Mouse (Mus musculus) mouse embryonic stem cell (cell line): ENCODE measurements around the gene Ctnnbl1.

Source experiments
- in situ Hi-C, 2 experiments: fragments of 300-500 bp; cut with MboI; formaldehyde crosslinking; loops; 1 replicate in 1 of 2; 3 replicates in 1 of 2; pipeline ENCODE4 v1.14.3; 2019 to 2020; ENCODE audit warnings: low sequenced_read_pairs in 2 of 2, low pct_unique_long_range_greater_than_20kb in 1 of 2, mixed read lengths in 1 of 2; ENCODE audit not compliant: unreplicated experiment in 1 of 2

Ctnnbl1 gene

DNA sequence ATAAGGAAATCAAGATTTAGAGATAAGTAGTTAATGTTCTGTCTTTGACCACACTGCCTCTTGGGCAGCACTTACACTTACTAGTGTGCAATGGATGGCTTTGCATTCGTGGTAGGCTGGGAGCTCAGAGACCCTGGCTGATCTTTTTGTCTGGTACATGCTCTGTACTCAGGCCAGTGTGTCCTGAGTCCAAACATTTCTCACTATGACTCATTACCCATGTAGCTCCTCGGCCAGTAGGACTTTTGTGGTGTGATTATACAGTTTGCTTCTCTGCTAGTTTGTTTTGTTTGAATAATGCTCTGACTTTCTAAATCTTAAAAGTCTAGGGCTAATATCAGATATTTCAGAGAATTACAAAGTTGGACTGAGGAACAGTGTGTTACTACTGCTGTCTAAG, 47.4 kb downstream of the Ctnnbl1 start:
- in situ Hi-C loops = no loop called here

GRCm38 (mm10) chr2:157789226-157789625, 52.0 kb downstream of the Ctnnbl1 start:
- in situ Hi-C loops = no loop called here

GRCm38 (mm10) chr2:157790836-157791495, 53.8 kb downstream of the Ctnnbl1 start:
- in situ Hi-C loops = no loop called here

- in situ Hi-C loops = no loop called here
Observed at GRCm38 (mm10) chr2:157791528-157792162, 54.4 kb downstream of the Ctnnbl1 start.

DNA sequence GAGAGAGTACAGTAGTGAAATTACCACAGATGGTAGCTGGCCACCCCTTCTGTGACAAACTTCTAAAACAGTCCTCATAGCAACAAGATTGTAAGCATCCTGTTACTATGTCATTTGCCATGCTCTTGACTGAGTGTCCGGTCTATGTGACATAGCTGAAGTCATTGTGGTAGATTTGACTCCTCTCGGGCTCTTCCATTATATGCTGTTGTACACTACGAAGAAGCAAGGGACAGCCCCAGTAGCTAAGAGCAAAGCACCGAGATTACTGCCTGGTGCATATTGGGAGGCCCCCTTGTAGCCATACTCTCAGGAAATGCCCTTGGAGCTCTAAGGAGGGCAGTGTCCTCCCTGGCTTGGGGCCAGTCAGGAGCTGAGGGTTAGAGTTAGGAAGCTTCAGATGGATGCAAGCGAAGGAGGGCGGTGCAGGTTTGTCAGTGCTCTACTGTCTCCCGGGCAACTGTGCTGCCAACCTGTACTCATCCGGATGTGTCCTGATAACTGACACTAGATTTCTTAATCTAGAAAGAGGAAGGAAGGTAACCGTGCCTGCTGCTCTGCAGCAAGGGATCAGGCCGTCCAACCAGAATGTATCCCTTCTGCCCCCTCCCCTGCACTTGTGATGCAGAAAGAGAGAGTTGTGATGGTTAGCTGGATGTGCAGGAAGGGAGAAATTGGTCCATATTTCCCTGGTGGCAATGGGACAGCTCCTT, 55.8 kb downstream of the Ctnnbl1 start:
- in situ Hi-C loops = no loop called here

- in situ Hi-C loops = no loop called here
Observed at GRCm38 (mm10) chr2:157793851-157794332, 56.7 kb downstream of the Ctnnbl1 start.

GRCm38 (mm10) chr2:157795627-157796423, 58.6 kb downstream of the Ctnnbl1 start:
- in situ Hi-C loops = no loop called here

GRCm38 (mm10) chr2:157799533-157799932, 62.3 kb downstream of the Ctnnbl1 start:
- in situ Hi-C loops = no loop called here

GRCm38 (mm10) chr2:157800288-157800687, 63.1 kb downstream of the Ctnnbl1 start:
- in situ Hi-C loops = no loop called here

GRCm38 (mm10) chr2:157800746-157801501, 63.7 kb downstream of the Ctnnbl1 start:
- in situ Hi-C loops = no loop called here

DNA sequence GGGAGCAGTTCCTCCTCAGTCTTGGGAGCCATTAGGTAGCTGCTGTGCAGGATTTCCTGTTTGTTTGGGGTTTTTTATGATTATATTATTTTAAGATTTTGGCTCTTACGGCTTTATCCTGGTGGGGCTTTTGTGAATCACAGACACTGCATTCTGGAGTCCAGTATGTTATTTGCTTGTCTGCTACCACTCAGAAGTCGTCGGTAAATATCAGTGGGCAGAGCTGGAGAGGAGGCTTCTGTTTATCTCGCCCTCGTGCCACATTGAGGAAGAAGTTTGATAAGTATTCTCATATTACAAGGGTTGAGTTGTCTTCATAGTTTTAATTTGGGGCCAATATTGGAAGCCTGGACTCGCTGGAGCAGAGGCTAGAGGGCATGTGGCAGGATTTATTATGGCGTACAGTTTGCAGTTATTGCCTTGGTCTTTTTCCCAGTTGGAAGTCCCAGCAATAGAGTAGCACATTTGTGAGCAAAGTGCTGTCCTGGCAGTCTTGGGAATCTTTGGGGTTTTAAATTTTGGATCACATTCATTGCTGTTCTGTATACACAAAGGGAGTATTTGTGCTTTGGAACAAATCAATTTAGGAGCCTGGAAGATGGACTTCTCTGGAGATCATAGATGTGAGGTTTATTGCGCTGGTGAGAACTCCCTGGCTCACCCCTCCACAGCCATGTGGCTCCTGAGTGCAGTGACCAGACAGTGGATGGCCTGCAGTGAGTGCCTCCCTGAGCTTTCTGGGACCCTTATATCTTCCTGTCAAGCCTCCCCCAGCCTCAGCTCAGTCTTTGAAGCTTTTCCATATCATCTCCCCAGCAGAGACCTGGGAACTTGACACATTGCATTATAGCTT, 64.5 kb downstream of the Ctnnbl1 start:
- in situ Hi-C loops = no loop called here

DNA sequence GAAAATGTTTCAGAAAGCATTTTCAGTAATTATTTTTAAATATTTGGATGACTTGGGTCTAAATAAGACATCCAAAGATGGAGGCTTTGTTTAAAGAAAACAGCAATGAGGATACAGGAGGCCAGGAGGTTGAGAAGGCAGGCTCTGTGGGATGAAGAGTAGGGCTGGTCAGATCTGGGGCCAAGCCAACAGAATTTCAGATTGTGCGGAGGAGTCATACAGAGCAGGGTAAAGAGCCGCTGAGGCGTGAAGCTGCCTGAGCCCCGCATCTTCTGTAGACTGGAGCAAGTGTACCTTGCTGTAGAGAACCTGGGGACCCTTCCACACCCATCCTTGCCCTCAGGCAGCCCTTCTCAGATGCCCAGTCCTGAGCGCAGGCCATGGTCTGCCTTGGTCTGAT, 65.5 kb downstream of the Ctnnbl1 start:
- in situ Hi-C loops = no loop called here

DNA sequence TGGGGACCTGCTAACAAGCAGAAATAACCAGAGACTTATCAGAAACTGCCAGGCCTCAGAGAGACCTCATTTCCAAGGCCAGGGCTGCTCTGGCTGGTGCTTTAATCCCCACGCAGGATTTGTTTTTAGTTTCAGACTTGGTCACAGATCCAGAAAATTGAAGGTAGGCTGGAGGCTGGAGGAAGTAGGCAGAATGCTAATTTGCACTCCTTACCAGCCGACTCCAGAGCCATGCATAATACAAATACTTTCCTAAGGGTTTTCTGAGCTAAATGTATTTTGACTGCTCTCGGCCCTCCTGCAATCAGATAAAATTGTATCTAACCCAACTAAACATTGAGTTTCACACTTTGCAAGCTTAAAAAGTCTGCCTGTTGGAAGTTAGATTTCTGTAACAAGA, 67.2 kb downstream of the Ctnnbl1 start:
- in situ Hi-C loops = no loop called here

GRCm38 (mm10) chr2:157805091-157805490, 67.9 kb downstream of the Ctnnbl1 start:
- in situ Hi-C loops = no loop called here

DNA sequence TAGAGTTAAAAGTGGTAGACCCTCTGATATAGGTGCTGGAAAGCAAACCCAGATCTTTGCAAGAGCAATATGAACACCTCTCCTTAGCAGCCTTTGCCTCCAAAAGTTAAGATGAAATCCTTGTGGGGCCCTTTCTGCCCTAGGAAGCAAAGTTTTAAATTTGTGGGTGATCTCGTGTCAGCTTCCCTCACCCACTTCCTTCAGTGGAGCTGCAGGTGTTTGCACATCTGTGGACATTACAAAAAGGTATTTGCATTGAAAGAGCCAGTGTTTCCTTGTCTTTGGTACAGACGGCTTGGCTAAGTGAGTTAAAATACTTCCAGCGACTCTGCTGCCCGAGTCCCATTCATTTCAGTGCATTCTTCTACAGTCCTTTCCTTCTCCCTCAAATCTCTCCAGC, 69.9 kb downstream of the Ctnnbl1 start:
- in situ Hi-C loops = no loop called here

DNA sequence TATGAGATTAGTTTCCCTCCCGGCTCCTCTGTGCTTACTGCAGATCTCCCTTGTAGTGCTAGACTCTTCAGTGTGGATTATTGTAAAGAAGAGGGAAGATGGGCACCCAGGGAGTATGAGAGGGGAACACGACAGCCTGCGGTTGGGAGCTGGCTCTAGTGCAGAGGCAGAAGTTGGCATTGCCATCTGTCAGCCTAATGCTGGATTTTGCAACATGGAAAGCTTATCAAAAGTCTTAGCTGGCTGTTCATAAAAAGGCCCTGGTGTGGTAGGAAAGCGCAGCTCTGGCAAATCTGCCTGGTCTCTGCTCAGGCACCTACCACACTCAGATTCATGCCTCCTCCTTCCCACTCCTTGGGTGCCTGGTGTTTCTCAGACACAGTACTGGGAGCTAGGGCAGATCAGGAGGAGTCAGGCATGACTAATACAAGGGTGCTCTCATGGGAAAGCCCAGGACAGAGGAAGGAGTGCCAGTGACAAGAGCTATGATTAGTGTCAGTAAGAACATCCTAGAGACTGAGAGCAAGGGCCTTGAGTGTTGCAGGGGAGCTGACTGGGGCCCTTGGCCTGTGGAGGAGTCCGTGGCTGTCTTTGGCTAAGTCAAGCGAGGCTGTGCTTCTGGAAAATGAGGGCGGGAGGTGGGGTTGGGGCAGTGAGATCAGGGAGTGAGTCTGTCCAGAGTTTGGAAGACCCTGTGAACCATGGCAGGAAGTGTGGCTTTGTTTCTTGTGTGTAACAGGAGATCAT, 70.6 kb downstream of the Ctnnbl1 start:
- in situ Hi-C loops = no loop called here
